ENCODE assay signal across 18 mouse cellular contexts in the genomic region with DNA sequence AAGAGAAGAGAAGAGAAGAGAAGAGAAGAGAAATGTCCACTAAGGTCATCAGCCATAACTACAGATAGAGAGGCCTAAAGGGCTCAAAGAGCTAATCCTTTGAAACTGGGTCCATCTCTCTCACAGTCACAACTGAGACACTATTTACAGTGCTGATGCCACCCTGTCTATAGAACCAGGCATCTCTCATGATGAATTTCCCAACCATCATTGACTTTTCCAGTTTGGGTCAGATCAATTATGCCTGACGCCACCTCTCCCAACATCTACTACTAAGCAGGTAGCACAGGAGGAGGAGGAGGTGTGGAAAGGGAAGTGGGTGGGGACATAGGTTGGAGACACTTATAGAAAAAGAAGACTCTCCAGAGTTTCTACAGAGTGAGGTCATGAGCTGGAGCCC. TPM values are rescaled to one million over a fixed set of nuclear protein-coding genes. Genes with fewer than 3 reads are reported as not detected.
DNase-seq lines count a peak whose midpoint lies in the region; ATAC-seq and TF ChIP-seq lines count a peak whose summit lies in the region.
"Had no signal": no experiment of that assay in that cellular context is flagged by ENCODE, and none has a peak within 500 bp of the region (broad histone marks: within the 10 kb centered on the region; RNA-seq: fewer than 3 reads in every experiment).

No protein-coding gene starts in this region.

- 0 out of 2 replicates have a peak, but pooled peaks cover 7% of the 10 kb centered on the region for H3K27me3 ChIP-seq in heart, embryonic 12.5 days (replicated peaks)
- no peaks in the 10 kb centered on the region for H3K27me3 ChIP-seq in heart, embryonic 11.5 days (ENCODE audit: control insufficient read depth, insufficient read depth, low read length)
- no peaks in the 10 kb centered on the region for H3K27me3 ChIP-seq in kidney, adult 2 months (replicated peaks; ENCODE audit: control insufficient read depth, insufficient read depth, low read length)
- no peaks in the 10 kb centered on the region for H3K27me3 ChIP-seq in small intestine, adult 2 months (ENCODE audit: control insufficient read depth, insufficient read depth, low read length)
- no peaks in the 10 kb centered on the region for H3K27me3 ChIP-seq in hindbrain, embryonic 16.5 days (replicated peaks; ENCODE audit: control insufficient read depth, insufficient read depth, low read length)
- H3K27me3 ChIP-seq: CH12.LX; forebrain, embryonic 13.5 days; hindbrain, embryonic 13.5 days; limb, embryonic 15.5 days; midbrain, embryonic 13.5 days; neural tube, embryonic 13.5 days had no signal

- H3K36me3 ChIP-seq in heart, embryonic 12.5 days = no peaks in the 10 kb centered on the region
- no peaks in the 10 kb centered on the region for H3K36me3 ChIP-seq in heart, embryonic 11.5 days (ENCODE audit: control insufficient read depth, insufficient read depth, low read length)
- no peaks in the 10 kb centered on the region for H3K36me3 ChIP-seq in kidney, adult 2 months (ENCODE audit: control insufficient read depth, insufficient read depth, low read length)
- H3K36me3 ChIP-seq in small intestine, adult 2 months (ENCODE audit: control insufficient read depth, insufficient read depth, low read length) = no peaks in the 10 kb centered on the region
- no peaks in the 10 kb centered on the region for H3K36me3 ChIP-seq in hindbrain, embryonic 16.5 days (ENCODE audit: control insufficient read depth, insufficient read depth, low read length)
- H3K36me3 ChIP-seq: hindbrain, embryonic 13.5 days; limb, embryonic 15.5 days; midbrain, embryonic 13.5 days; neural tube, embryonic 13.5 days had no signal

- TF ChIP-seq CTCF in kidney, adult 2 months (conservative IDR thresholded peaks at IDR 0.05; ENCODE audit: insufficient read depth, insufficient read length, low read depth, low read length) = no peak
- TF ChIP-seq CTCF in small intestine, adult 2 months (IDR thresholded peaks at IDR 0.05; ENCODE audit: extremely low read depth, insufficient read length, insufficient replicate concordance, low read depth, low read length) = no peak

- ATAC-seq in heart, embryonic 12.5 days (ENCODE audit: insufficient number of reproducible peaks, low FRiP score) = no peak
- ATAC-seq in heart, embryonic 11.5 days (replicated peaks; ENCODE audit: insufficient number of reproducible peaks, low FRiP score, low TSS enrichment) = no peak
- ATAC-seq in hindbrain, embryonic 16.5 days = no peak
- ATAC-seq: forebrain, embryonic 13.5 days; midbrain, embryonic 13.5 days had no signal

- no peak overlapping the region for H3K4me3 ChIP-seq in heart, embryonic 12.5 days
- H3K4me3 ChIP-seq in heart, embryonic 11.5 days (ENCODE audit: low read depth, low read length) = no peak overlapping the region
- H3K4me3 ChIP-seq in kidney, adult 2 months (ENCODE audit: insufficient read depth, low read depth, low read length) = no peak overlapping the region
- H3K4me3 ChIP-seq in brown adipose tissue, adult 24 weeks (ENCODE audit: insufficient read depth, low read depth, low read length) = no peak overlapping the region
- no peak overlapping the region for H3K4me3 ChIP-seq in small intestine, adult 2 months (ENCODE audit: low read depth, low read length)
- H3K4me3 ChIP-seq in hindbrain, embryonic 16.5 days (ENCODE audit: low read length) = no peak overlapping the region
- H3K4me3 ChIP-seq: forebrain, embryonic 13.5 days; hindbrain, embryonic 13.5 days; limb, embryonic 15.5 days; midbrain, embryonic 13.5 days; neural tube, embryonic 13.5 days had no signal

- no peak overlapping the region for H3K9ac ChIP-seq in heart, embryonic 12.5 days
- H3K9ac ChIP-seq in heart, embryonic 11.5 days (ENCODE audit: low read depth, low read length) = no peak overlapping the region
- no peak overlapping the region for H3K9ac ChIP-seq in hindbrain, embryonic 16.5 days (ENCODE audit: low read depth, low read length)
- H3K9ac ChIP-seq: forebrain, embryonic 13.5 days; hindbrain, embryonic 13.5 days; limb, embryonic 15.5 days; lung, embryonic 14.5 days; midbrain, embryonic 13.5 days; neural tube, embryonic 13.5 days had no signal

- 0 out of 2 replicates have a peak overlapping the region, but pooled peaks have one; percentile 14 for H3K4me2 ChIP-seq in heart, embryonic 12.5 days
- H3K4me2 ChIP-seq in heart, embryonic 11.5 days = no peak overlapping the region
- H3K4me2 ChIP-seq in hindbrain, embryonic 16.5 days (ENCODE audit: low read length) = no peak overlapping the region
- H3K4me2 ChIP-seq: forebrain, embryonic 13.5 days; hindbrain, embryonic 13.5 days; limb, embryonic 15.5 days; midbrain, embryonic 13.5 days; neural tube, embryonic 13.5 days had no signal

- DNase-seq in kidney, adult 2 months = no peak
- DNase-seq in kidney, postnatal 10 days = no peak
- DNase-seq: cerebellum, adult 11-12 months; cerebellum, postnatal 14 days; right cerebral cortex, adult 18-20 months; thymus, postnatal 36 days had no signal

- peak overlapping the region; percentile 72 for H3K27ac ChIP-seq in heart, embryonic 12.5 days (ENCODE audit: poor library complexity, severe bottlenecking)
- no peak overlapping the region for H3K27ac ChIP-seq in heart, embryonic 11.5 days (ENCODE audit: low read depth, low read length)
- H3K27ac ChIP-seq in kidney, adult 2 months (ENCODE audit: insufficient read depth, low read depth, low read length) = peak overlapping the region; percentile 51
- H3K27ac ChIP-seq in brown adipose tissue, adult 24 weeks (replicated peaks; ENCODE audit: low read depth, low read length) = peak overlapping the region; percentile 82
- H3K27ac ChIP-seq in small intestine, adult 2 months (ENCODE audit: insufficient read depth, low read depth, low read length) = peak overlapping the region; percentile 73
- no peak overlapping the region for H3K27ac ChIP-seq in hindbrain, embryonic 16.5 days (ENCODE audit: low read depth, low read length)
- H3K27ac ChIP-seq: forebrain, embryonic 13.5 days; hindbrain, embryonic 13.5 days; limb, embryonic 15.5 days; midbrain, embryonic 13.5 days; neural tube, embryonic 13.5 days had no signal

- WGBS in heart, embryonic 12.5 days = 96% methylated on average over 1 of the region's 1 CpGs
- 73% methylated on average over 1 of the region's 1 CpGs for WGBS in heart, embryonic 11.5 days (ENCODE audit: insufficient replicate concordance)
- 97% methylated on average over 1 of the region's 1 CpGs for WGBS in kidney, adult 2 months
- 76% methylated on average over 1 of the region's 1 CpGs for WGBS in small intestine, adult 2 months
- 91% methylated on average over 1 of the region's 1 CpGs for WGBS in hindbrain, embryonic 16.5 days

- H3K4me1 ChIP-seq in heart, embryonic 12.5 days (replicated peaks) = peaks cover 23% of the 10 kb centered on the region
- H3K4me1 ChIP-seq in heart, embryonic 11.5 days (ENCODE audit: control insufficient read depth, insufficient read depth, low read length) = peaks cover 20% of the 10 kb centered on the region
- peaks cover 5% of the 10 kb centered on the region; the same call in 1 of the 2 replicates for H3K4me1 ChIP-seq in kidney, adult 2 months (ENCODE audit: control insufficient read depth, insufficient read depth, low read length)
- peaks cover 35% of the 10 kb centered on the region for H3K4me1 ChIP-seq in brown adipose tissue, adult 24 weeks (ENCODE audit: control insufficient read depth, insufficient read depth, insufficient read length, low read length)
- H3K4me1 ChIP-seq in small intestine, adult 2 months (ENCODE audit: control insufficient read depth, insufficient read depth, insufficient read length, low read length) = peaks cover 23% of the 10 kb centered on the region; the same call in 1 of the 2 replicates
- peaks cover 9% of the 10 kb centered on the region for H3K4me1 ChIP-seq in hindbrain, embryonic 16.5 days (ENCODE audit: control insufficient read depth, insufficient read depth, low read depth, low read length)
- H3K4me1 ChIP-seq: neural tube, embryonic 13.5 days had no signal

- H3K9me3 ChIP-seq in heart, embryonic 12.5 days (replicated peaks) = no peaks in the 10 kb centered on the region
- no peaks in the 10 kb centered on the region for H3K9me3 ChIP-seq in heart, embryonic 11.5 days (replicated peaks; ENCODE audit: control insufficient read depth, low read length)
- no peaks in the 10 kb centered on the region for H3K9me3 ChIP-seq in hindbrain, embryonic 16.5 days (ENCODE audit: control insufficient read depth, low read length)
- H3K9me3 ChIP-seq: forebrain, embryonic 13.5 days; hindbrain, embryonic 13.5 days; limb, embryonic 15.5 days; midbrain, embryonic 13.5 days; neural tube, embryonic 13.5 days had no signal

- no peak for TF ChIP-seq POLR2A in kidney, adult 2 months (IDR thresholded peaks at IDR 0.05; ENCODE audit: low read depth, low read length)
- no peak for TF ChIP-seq POLR2A in small intestine, adult 2 months (IDR thresholded peaks at IDR 0.05; ENCODE audit: low read depth, low read length)

RNA-seq across cellular contexts. Expression of gene Insig1, which starts 34.6 kb away (rescaled TPM):
- 34.3 and 37.8 TPM in 2 replicates for polyA plus RNA-seq in heart, embryonic 12.5 days (2016; fragmentation: Nextera tagmentation; extraction: Ambion mirVana)
- 34.6 and 37.8 TPM in 2 replicates for polyA plus RNA-seq in heart, embryonic 11.5 days (2014; fragmentation: Nextera tagmentation; extraction: Ambion mirVana)
- 52.0 and 55.3 TPM in 2 replicates for polyA plus RNA-seq in kidney, adult 2 months (2012; rRNA removed)
- polyA plus RNA-seq in brown adipose tissue, adult 24 weeks (2012; ENCODE audit: insufficient read depth, insufficient read length, missing spikeins) = 311 and 482 TPM in 2 replicates
- 82.2 and 110 TPM in 2 replicates for polyA plus RNA-seq in small intestine, adult 2 months (2012; rRNA removed)
- polyA plus RNA-seq in hindbrain, embryonic 16.5 days (2015; fragmentation: Nextera tagmentation; extraction: Ambion mirVana) = 76.9 and 79.5 TPM in 2 replicates

Comparison
In these comparisons a context has a peak if more than half of its experiments do, and no peak if none do; other contexts are left out.
1. H3K27ac ChIP-seq: peak in heart, embryonic 12.5 days (single experiment), kidney, adult 2 months (single experiment), brown adipose tissue, adult 24 weeks (single experiment) and small intestine, adult 2 months (single experiment); none in heart, embryonic 11.5 days (single experiment) and hindbrain, embryonic 16.5 days (single experiment).